Mouse (Mus musculus) midbrain, embryonic 14.5 days (tissue): ENCODE results near the gene Mrps23. TPM values are rescaled to one million over a fixed set of nuclear protein-coding genes. Genes with fewer than 3 reads are reported as not detected.

Source experiments
- ATAC-seq: fragments of 200-750 bp; cut with Nextera tagmentation; 2 replicates; pipeline ENCODE4 v1.8.0; 2017; ENCODE audit warnings: moderate number of reproducible peaks, moderate library complexity; ENCODE audit not compliant: low FRiP score, low TSS enrichment
- DNase-seq: peaks from one replicate; pipeline ENCODE4 v3.0.0-alpha.2; 2015
- H3K27ac ChIP-seq: fragments of 300-500 bp; sonication (generic); replicated peaks from 2 replicates; pipeline ENCODE4 v1.5.1; 2014; ENCODE audit warnings: mild to moderate bottlenecking, low read depth, low read length, moderate library complexity
- H3K27me3 ChIP-seq: fragments of 300-500 bp; sonication (generic); 2 replicates; pipeline ENCODE4 v1.6.1; 2014; ENCODE audit warnings: low read length, control low read depth, mixed read lengths; ENCODE audit not compliant: control insufficient read depth, insufficient read depth
- H3K36me3 ChIP-seq: fragments of 300-500 bp; sonication (generic); 2 replicates; pipeline ENCODE4 v1.6.1; 2014; ENCODE audit warnings: low read length, control low read depth; ENCODE audit not compliant: control insufficient read depth, insufficient read depth
- H3K4me1 ChIP-seq: fragments of 300-500 bp; sonication (generic); 2 replicates; pipeline ENCODE4 v1.6.1; 2014; ENCODE audit warnings: mild to moderate bottlenecking, antibody characterized with exemption, low read length, control low read depth; ENCODE audit not compliant: control insufficient read depth, insufficient read depth
- H3K4me2 ChIP-seq: fragments of 300-500 bp; sonication (generic); 2 replicates; pipeline ENCODE4 v1.6.1; 2014; ENCODE audit warnings: mild to moderate bottlenecking, low read length, moderate library complexity
- H3K4me3 ChIP-seq: fragments of 300-500 bp; sonication (generic); replicated peaks from 2 replicates; pipeline ENCODE4 v1.5.1; 2014; ENCODE audit warnings: low read depth, low read length
- H3K9ac ChIP-seq: fragments of 300-500 bp; sonication (generic); replicated peaks from 2 replicates; pipeline ENCODE4 v1.6.1; 2014; ENCODE audit warnings: mild to moderate bottlenecking, low read length, moderate library complexity
- H3K9me3 ChIP-seq: fragments of 300-500 bp; sonication (generic); 2 replicates; pipeline ENCODE4 v1.6.1; 2016; ENCODE audit warnings: low read length, control low read depth, mixed read lengths; ENCODE audit not compliant: control insufficient read depth
- WGBS: fragments of 180-500 bp; shearing (Covaris S2); extraction: QIAGEN DNeasy Blood & Tissue Kit; methylation state at CpG from one replicate; pipeline ENCODE4 v1.1.7; 2014; 5-methylcytosine and 5-hydroxymethylcytosine counted together
- polyA plus RNA-seq: library from polyadenylated mRNA; unstranded; fragments of >200 nt; fragmentation: Nextera tagmentation; extraction: Ambion mirVana; gene quantifications from 2 replicates; pipeline ENCODE4 v1.2.1, GENCODE M21; 2014

The Mrps23 gene
- polyA plus RNA-seq, 1 experiment from 2014 or later = 70.0 TPM

DNA sequence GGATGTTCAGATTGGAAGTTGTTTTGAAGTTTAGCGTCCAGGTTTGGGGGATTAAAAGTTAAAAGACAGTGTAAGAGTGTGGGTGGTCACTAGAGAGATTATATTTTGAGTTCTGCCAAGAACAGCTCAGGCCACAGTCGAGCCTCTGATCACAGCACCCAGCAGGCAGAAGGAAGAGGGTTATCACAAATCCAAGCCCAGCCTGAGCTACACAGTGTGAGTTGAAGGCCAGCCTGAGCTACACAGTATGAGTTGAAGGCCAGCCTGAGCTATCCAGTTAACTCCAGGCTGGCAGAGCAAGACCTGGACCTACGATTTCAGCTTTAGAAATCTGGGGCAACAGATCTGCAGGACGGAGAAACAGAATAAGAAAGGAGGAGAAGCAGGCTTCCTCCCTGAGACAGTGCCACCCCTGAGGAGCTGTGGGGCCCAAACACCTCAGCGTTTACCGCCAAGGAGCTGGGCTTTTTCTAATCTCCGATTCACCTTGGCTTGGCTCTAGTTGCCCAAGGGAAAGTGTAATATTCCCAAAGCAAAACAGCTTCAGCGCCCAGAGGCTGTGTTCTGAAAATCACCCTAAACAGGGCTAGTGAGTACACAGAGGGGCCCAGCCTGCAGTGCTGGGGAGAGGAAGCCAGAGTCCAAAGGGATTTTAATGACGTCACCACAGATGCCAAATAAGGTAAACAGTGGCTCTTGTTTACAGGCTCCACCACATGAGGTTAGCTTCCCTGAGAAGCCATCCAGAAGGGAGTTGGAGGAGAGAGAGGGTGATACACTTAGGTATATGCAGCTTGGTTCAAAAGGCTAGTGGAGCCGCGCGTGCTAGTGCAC is 37.5 kb downstream of the Mrps23 start:
- DNase-seq = no peak
- Histone ChIP-seq H3K4me1 (peaks cover 24% of the 10 kb centered on the region), H3K9ac (no peak overlapping the region), H3K27me3 (no peaks in the 10 kb centered on the region), H3K4me2 (no peak overlapping the region), H3K4me3 (no peak overlapping the region), H3K27ac (peak overlapping the region; percentile 78), H3K9me3 (no peaks in the 10 kb centered on the region), H3K36me3 (no peaks in the 10 kb centered on the region)
- WGBS = 30% methylated on average over 12 of the region's 12 CpGs
- no peak for ATAC-seq

DNA sequence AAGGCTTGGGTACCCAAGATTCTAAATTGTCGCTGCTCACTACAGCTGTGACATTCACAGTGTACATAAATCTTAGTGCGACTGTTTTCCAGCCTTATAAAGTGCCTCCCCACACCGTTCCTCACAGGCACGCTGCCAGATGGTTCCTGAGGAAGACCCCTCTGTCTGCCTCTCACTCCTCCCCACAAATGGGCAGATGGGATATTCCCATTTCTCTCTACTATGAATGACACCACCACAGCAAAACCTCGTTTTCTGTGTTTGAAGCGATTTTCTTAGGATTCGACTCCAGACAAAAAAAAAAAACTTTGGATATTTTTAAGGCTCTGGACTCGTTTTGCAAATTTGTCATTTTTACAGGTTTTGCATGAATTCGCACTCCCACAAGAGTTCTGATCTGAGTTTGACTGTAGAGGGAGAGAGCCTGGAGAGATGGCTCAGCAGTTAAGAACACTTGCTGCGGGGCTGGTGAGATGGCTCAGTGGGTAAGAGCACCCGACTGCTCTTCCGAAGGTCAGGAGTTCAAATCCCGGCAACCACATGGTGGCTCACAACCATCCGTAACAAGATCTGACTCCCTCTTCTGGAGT is 41.5 kb downstream of the Mrps23 start:
- Histone ChIP-seq H3K4me2 (no peak overlapping the region), H3K4me1 (peaks cover 13% of the 10 kb centered on the region), H3K9me3 (no peaks in the 10 kb centered on the region), H3K36me3 (no peaks in the 10 kb centered on the region), H3K27me3 (no peaks in the 10 kb centered on the region), H3K27ac (no peak overlapping the region), H3K9ac (no peak overlapping the region), H3K4me3 (no peak overlapping the region)
- WGBS = 84% methylated on average over 14 of the region's 14 CpGs
- DNase-seq (no peak), ATAC-seq (no peak)

DNA sequence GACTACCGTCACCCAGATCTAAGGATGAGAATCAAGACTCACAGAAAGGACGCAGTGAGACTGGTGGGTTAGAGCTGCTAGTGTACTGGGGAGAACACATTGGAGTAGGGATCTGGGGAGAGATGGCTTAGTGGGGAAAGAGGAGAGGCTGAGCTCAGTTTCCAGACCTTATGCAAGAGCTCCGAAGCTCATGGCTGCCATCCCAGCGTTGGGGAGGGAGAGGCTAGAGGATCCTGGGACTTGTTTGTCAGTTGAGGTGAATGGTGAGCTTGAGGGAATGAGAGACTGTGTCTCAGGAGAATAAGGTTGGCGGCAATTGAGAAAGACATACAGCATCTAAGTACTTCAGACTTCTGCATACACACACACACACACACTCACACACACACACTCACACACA is 44.4 kb downstream of the Mrps23 start:
- no peak overlapping the region for H3K27ac ChIP-seq
- 48% methylated on average over 5 of the region's 5 CpGs for WGBS
- DNase-seq (no peak), ATAC-seq (no peak)
- no peaks in the 10 kb centered on the region for H3K9me3 ChIP-seq
- H3K4me1 ChIP-seq = peaks cover 15% of the 10 kb centered on the region
- H3K27me3 ChIP-seq = no peaks in the 10 kb centered on the region
- H3K9ac ChIP-seq = no peak overlapping the region
- no peaks in the 10 kb centered on the region for H3K36me3 ChIP-seq
- H3K4me3 ChIP-seq = no peak overlapping the region
- no peak overlapping the region for H3K4me2 ChIP-seq

DNA sequence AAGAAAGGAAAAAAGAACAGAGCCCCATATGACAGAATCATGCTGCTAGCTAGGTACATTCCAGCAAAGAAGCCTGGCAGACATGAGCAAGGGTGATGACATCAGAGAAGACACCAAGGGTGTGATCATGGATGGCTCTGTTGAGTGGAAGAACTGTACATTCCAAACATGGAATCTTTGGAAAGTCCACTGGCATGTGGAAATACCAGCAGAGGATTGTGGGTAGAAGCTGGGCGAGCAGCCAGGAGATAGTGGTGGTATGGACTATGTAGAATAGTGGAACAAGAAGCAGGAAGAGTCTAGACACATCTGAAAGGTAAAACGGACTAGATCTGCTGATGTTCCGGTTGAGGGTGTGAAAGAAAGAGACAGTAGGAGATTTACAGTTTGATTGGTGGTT is 46.4 kb downstream of the Mrps23 start:
- DNase-seq = no peak
- no peak for ATAC-seq
- Histone ChIP-seq H3K4me3 (no peak overlapping the region), H3K27ac (no peak overlapping the region), H3K27me3 (no peaks in the 10 kb centered on the region), H3K4me2 (no peak overlapping the region), H3K36me3 (no peaks in the 10 kb centered on the region), H3K9ac (no peak overlapping the region), H3K4me1 (peaks cover 22% of the 10 kb centered on the region), H3K9me3 (no peaks in the 10 kb centered on the region)
- 93% methylated on average over 3 of the region's 3 CpGs for whole genome bisulfite sequencing

DNA sequence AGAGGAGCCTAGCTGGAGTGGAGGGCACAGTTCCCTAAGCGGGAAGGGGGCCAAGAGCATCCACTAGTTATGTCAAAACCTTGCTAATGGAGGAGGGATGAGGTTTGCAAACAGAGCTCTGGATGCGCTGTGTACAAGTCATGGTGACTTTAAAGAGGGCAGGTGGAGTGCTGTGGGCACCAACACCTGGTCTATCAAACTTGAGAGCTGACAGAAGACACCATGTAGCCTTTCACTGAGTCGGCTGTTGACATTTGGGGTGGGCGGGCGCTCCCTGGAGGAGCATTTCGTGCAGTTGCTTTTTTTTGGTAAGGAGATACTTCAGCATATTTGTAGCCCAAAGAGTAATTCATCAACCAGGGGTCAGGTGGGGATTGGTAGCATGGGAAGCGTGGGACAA is 47.1 kb downstream of the Mrps23 start:
- H3K27me3 ChIP-seq = no peaks in the 10 kb centered on the region
- H3K4me3 ChIP-seq = no peak overlapping the region
- no peaks in the 10 kb centered on the region for H3K9me3 ChIP-seq
- no peak overlapping the region for H3K4me2 ChIP-seq
- H3K9ac ChIP-seq = no peak overlapping the region
- no peak overlapping the region for H3K27ac ChIP-seq
- ATAC-seq (no peak), DNase-seq (no peak)
- no peaks in the 10 kb centered on the region for H3K36me3 ChIP-seq
- H3K4me1 ChIP-seq = peaks cover 22% of the 10 kb centered on the region
- 84% methylated on average over 7 of the region's 7 CpGs for WGBS

DNA sequence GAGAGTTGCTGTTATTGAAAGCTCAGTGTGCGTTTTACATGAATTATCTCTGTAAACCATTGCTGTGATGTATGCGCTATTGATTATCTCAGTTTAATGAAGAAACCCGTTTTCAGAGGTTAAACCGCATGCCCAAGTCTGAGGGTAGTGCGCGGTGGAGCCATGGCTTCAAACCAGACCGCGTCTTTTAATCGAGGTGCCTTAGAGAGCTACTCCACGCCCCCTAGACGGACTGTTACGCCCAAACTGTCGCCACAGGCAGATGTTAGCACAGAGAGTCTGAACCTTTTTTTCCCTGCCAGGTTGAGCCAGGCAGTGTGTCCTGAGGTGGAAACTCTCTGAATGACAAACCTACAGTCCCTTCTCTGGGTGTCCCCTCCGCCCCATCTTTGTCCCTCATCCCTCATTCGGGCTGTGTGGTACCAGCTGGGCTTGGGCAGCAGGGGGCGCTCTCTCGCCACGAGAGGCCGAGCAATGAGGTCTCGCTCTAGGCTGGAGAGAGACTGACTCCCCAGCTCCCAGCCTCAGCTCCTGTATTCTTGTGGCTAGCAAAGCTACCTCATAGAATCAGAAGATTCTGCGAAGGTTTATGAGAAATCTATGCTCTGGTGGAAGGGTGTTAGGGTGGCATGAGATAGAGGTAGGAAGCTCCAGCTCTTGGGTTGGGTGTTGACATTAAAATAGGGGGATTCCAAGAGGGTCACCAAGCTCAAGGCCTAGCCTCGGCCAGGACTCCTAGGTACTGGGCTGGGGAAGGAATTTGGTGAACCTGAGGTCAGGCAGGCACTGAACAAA is 48.0 kb downstream of the Mrps23 start:
- 13% methylated on average over 22 of the region's 22 CpGs for WGBS
- H3K4me2 ChIP-seq = peak overlapping the region; percentile 30
- peak; percentile 93 for DNase-seq
- H3K36me3 ChIP-seq = no peaks in the 10 kb centered on the region
- H3K27me3 ChIP-seq = no peaks in the 10 kb centered on the region
- ATAC-seq = peak; percentile 86
- H3K9ac ChIP-seq = no peak overlapping the region
- no peaks in the 10 kb centered on the region for H3K9me3 ChIP-seq
- peak overlapping the region; percentile 78 for H3K27ac ChIP-seq
- no peak overlapping the region for H3K4me3 ChIP-seq
- H3K4me1 ChIP-seq = peaks cover 22% of the 10 kb centered on the region

DNA sequence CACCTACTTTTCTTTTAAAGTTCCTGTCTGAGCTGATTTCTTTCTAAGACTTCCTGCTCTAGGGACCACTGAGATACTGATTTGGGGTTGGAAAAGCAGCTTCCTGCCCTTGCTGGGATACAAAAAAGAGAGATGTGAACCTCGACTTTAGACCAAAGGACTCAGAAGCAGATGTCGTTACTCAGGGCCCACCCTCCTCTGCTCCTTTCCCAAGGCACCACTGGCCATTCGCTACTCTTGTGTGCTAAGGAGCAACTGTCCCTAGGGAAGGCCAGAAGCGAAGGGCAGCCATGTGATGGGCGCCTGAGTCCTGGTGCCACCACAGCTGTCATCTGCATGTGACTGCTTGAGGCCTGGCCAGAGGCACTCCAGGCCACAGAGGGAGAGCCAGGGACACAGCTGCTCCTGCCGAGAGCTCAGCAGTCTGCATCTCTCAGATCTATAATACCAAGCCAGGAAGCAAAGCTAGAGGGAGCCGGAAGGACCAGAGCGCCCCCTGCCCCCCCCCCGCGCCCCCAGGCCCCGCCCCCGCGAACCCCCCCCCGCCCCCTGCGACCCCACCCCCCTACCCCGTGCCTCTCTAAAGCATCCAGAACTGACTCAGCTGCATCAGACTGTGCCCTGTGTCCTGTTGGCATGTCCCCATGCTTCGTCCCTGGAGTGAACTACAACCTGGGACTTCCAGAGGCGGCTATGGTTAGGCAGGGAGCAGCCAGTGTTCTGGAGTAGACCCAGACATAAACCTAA is 48.8 kb downstream of the Mrps23 start:
- H3K9ac ChIP-seq = no peak overlapping the region

DNA sequence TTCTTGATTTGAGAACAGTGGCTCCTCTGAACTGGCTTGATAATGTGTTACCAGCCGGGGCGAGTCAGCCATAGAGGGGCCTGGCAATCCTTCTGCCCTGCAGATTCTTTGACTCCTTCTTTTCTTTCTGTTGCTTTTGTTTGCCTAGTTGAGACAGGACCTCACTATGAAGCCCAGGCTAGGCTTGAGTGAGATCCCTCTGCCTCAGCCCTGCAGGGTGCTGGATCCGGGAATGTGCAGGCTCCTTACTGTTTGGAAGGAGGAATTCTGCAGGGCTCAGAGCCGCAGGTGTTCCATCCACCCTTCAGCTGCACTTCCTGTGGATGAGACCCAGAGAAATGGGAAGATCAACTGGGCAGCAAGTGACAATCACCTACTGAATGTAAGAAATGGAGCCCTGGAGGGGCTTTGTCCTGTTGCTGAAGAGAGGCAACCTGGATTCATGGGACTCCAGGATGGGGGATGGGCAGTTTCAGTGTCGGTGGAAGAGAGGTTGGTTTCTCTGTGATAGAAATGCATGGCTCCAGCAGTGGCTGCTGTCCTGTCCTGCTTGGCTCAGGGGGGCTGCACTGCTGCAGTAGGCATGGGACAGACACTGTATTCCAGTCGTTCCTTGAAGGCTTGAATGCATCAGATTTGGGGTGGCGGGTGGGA is 49.5 kb downstream of the Mrps23 start:
- ATAC-seq = 0 out of 2 replicates have a peak, but pooled peaks have one; percentile 5

More for the DNA sequence above, 48.8 kb downstream of the Mrps23 start:
- H3K4me1 ChIP-seq = peaks cover 22% of the 10 kb centered on the region
- H3K4me2 ChIP-seq = peak overlapping the region; percentile 14; the same call in 1 of the 2 replicates
- peak; percentile 60 for DNase-seq
- no peaks in the 10 kb centered on the region for H3K9me3 ChIP-seq
- H3K4me3 ChIP-seq = no peak overlapping the region
- peak; percentile 63; the same call in 1 of the 2 replicates for ATAC-seq
- peak overlapping the region; percentile 78 for H3K27ac ChIP-seq
- no peaks in the 10 kb centered on the region for H3K27me3 ChIP-seq
- WGBS = 8% methylated on average over 17 of the region's 18 CpGs
- H3K36me3 ChIP-seq = no peaks in the 10 kb centered on the region

More for the DNA sequence above, 49.5 kb downstream of the Mrps23 start:
- no peaks in the 10 kb centered on the region for H3K27me3 ChIP-seq
- peaks cover 22% of the 10 kb centered on the region for H3K4me1 ChIP-seq
- no peak overlapping the region for H3K4me3 ChIP-seq
- WGBS = 13% methylated on average over 7 of the region's 7 CpGs
- peak; percentile 69 for DNase-seq
- no peaks in the 10 kb centered on the region for H3K9me3 ChIP-seq
- H3K36me3 ChIP-seq = no peaks in the 10 kb centered on the region
- H3K9ac ChIP-seq = no peak overlapping the region; the same call in 1 of the 2 replicates
- H3K27ac ChIP-seq = peak overlapping the region; percentile 78
- H3K4me2 ChIP-seq = peak overlapping the region; percentile 14; the same call in 1 of the 2 replicates
